Mouse (Mus musculus) limb, embryonic 13.5 days (tissue): ENCODE measurements around the gene Frmd6. TPM values are rescaled to one million over a fixed set of nuclear protein-coding genes. Genes with fewer than 3 reads are reported as not detected.

Experiments used
- ATAC-seq: fragments of 200-750 bp; cut with Nextera tagmentation; 2 replicates; pipeline ENCODE4 v1.8.0; 2017; ENCODE audit warnings: low read depth, moderate number of reproducible peaks, moderate TSS enrichment; ENCODE audit not compliant: low FRiP score
- H3K27ac ChIP-seq: fragments of 300-500 bp; sonication (generic); 2 replicates; pipeline ENCODE4 v1.5.1; 2015; ENCODE audit warnings: inconsistent platforms, mild to moderate bottlenecking, moderate library complexity
- H3K27me3 ChIP-seq: fragments of 300-500 bp; sonication (generic); 2 replicates; pipeline ENCODE4 v1.6.1; 2015; ENCODE audit warnings: mild to moderate bottlenecking, inconsistent platforms
- H3K36me3 ChIP-seq: fragments of 300-500 bp; sonication (generic); 2 replicates; pipeline ENCODE4 v1.6.1; 2015; ENCODE audit warnings: inconsistent platforms, mild to moderate bottlenecking, moderate library complexity
- H3K4me1 ChIP-seq: fragments of 300-500 bp; sonication (generic); 2 replicates; pipeline ENCODE4 v1.6.1; 2015; ENCODE audit warnings: inconsistent platforms
- H3K4me2 ChIP-seq: fragments of 300-500 bp; sonication (generic); replicated peaks from 2 replicates; pipeline ENCODE4 v1.6.1; 2015; ENCODE audit warnings: inconsistent platforms, mild to moderate bottlenecking, moderate library complexity
- H3K4me3 ChIP-seq: fragments of 300-500 bp; sonication (generic); 2 replicates; pipeline ENCODE4 v1.5.1; 2015; ENCODE audit warnings: moderate library complexity, mild to moderate bottlenecking, inconsistent platforms
- H3K9ac ChIP-seq: fragments of 300-500 bp; sonication (generic); 2 replicates; pipeline ENCODE4 v1.6.1; 2015; ENCODE audit warnings: mild to moderate bottlenecking, inconsistent platforms
- H3K9me3 ChIP-seq: fragments of 300-500 bp; sonication (generic); 2 replicates; pipeline ENCODE4 v1.6.1; 2016; ENCODE audit warnings: inconsistent platforms
- WGBS: fragments of 180-500 bp; shearing (Covaris S2); methylation state at CpG from one replicate; pipeline ENCODE4 v1.1.7; 2015; 5-methylcytosine and 5-hydroxymethylcytosine counted together
- polyA plus RNA-seq: library from polyadenylated mRNA; unstranded; fragments of >200 nt; fragmentation: Nextera tagmentation; extraction: Ambion mirVana; gene quantifications from 2 replicates; pipeline ENCODE4 v1.2.1, GENCODE M21; 2015

Gene Frmd6
- polyA plus RNA-seq, 1 experiment from 2014 or later, result 68.6 TPM

DNA sequence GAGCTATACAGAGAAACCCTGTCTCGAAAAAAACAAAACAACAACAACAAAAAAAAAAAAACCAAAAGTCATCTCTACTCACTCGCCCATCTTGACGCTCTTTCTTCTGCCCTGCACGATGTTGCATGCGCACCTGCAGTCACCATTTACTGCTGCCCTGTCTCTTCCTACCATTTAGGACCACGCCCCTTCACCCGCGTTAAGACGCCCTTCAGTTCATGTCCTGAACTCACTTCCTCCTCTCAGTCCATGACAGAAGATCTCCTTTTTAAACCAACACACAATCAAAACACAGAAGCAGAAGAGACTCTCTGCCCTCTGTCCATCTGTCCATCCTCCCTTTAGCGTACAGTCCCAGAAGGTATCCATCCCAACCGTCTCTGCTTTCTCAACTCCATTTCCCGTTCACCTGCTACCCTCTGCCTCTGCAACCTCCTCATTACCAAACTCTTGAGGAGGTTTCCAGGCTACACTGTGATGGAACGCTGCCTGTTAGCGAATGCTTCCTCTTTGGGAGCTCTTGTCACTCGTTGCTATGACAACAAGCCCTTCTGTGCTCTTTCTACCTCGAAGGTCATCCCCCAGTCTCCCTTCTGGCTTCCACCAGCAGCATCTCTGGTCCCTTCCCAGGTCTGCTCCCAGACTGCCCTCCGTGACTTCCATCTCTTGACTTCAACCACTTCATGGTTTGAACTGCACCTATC, 86.5 kb downstream of the Frmd6 start:
- no peaks in the 10 kb centered on the region for H3K9me3 ChIP-seq
- H3K9ac ChIP-seq, result no peak overlapping the region
- no peak for ATAC-seq
- no peaks in the 10 kb centered on the region for H3K36me3 ChIP-seq
- peaks cover 24% of the 10 kb centered on the region; the same call in 1 of the 2 replicates for H3K4me1 ChIP-seq
- H3K27me3 ChIP-seq, result 0 out of 2 replicates have a peak, but pooled peaks cover 3% of the 10 kb centered on the region
- H3K4me3 ChIP-seq, result no peak overlapping the region
- H3K4me2 ChIP-seq, result no peak overlapping the region
- no peak overlapping the region for H3K27ac ChIP-seq
- WGBS, result 76% methylated on average over 17 of the region's 17 CpGs

GRCm38 (mm10) chr12:70913429-70913828, 88.1 kb downstream of the Frmd6 start:
- Histone ChIP-seq H3K9ac (no peak overlapping the region), H3K9me3 (no peaks in the 10 kb centered on the region; the same call in 1 of the 2 replicates), H3K4me1 (peaks cover 14% of the 10 kb centered on the region; the same call in 1 of the 2 replicates), H3K4me2 (no peak overlapping the region), H3K27me3 (0 out of 2 replicates have a peak, but pooled peaks cover 3% of the 10 kb centered on the region), H3K27ac (no peak overlapping the region), H3K4me3 (no peak overlapping the region), H3K36me3 (no peaks in the 10 kb centered on the region)
- ATAC-seq, result no peak
- 55% methylated on average over 3 of the region's 3 CpGs for WGBS

GRCm38 (mm10) chr12:70914387-70914786, 89.1 kb downstream of the Frmd6 start:
- H3K4me3 ChIP-seq, result no peak overlapping the region
- WGBS, result 55% methylated on average over 11 of the region's 11 CpGs
- H3K9ac ChIP-seq, result no peak overlapping the region
- ATAC-seq, result no peak
- no peaks in the 10 kb centered on the region for H3K36me3 ChIP-seq
- H3K27ac ChIP-seq, result no peak overlapping the region
- peaks cover 13% of the 10 kb centered on the region; the same call in 1 of the 2 replicates for H3K4me1 ChIP-seq
- H3K27me3 ChIP-seq, result 0 out of 2 replicates have a peak, but pooled peaks cover 3% of the 10 kb centered on the region
- no peak overlapping the region for H3K4me2 ChIP-seq
- H3K9me3 ChIP-seq, result no peaks in the 10 kb centered on the region; the same call in 1 of the 2 replicates

GRCm38 (mm10) chr12:70929781-70930180, 104.5 kb downstream of the Frmd6 start:
- H3K4me1 ChIP-seq, result no peaks in the 10 kb centered on the region
- 84% methylated on average over 4 of the region's 4 CpGs for WGBS
- H3K27me3 ChIP-seq, result no peaks in the 10 kb centered on the region
- no peak overlapping the region for H3K4me2 ChIP-seq
- no peak overlapping the region for H3K9ac ChIP-seq
- ATAC-seq, result no peak
- no peaks in the 10 kb centered on the region for H3K9me3 ChIP-seq
- no peak overlapping the region for H3K4me3 ChIP-seq
- H3K27ac ChIP-seq, result no peak overlapping the region
- no peaks in the 10 kb centered on the region for H3K36me3 ChIP-seq

DNA sequence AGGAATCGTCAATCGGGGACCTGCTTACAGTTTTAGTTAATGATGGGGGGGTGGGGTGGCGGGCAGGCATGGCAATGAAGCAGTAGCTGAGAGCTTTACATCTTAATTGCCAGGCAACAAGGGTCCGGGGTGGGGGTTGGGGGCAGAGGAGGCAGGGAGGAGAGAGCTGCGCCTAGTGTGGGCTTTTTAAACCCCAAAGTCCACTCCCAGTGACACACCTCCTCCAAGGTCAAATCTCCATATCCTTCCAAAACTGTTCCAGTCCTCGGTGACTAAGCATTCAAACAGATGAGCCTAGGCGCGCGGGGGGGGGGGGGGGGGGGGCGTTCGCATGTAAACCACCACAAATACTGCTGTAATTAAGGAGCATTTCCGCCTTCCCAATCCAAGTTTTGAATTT, 111.8 kb downstream of the Frmd6 start:
- WGBS, result 34% methylated on average over 7 of the region's 12 CpGs
- peak; percentile 18; the same call in 1 of the 2 replicates for ATAC-seq
- Histone ChIP-seq H3K9ac (peak overlapping the region; percentile 93), H3K9me3 (no peaks in the 10 kb centered on the region), H3K27me3 (no peaks in the 10 kb centered on the region), H3K36me3 (peaks cover 12% of the 10 kb centered on the region), H3K4me2 (peak overlapping the region; percentile 71), H3K27ac (peak overlapping the region; percentile 91), H3K4me3 (peak overlapping the region; percentile 92), H3K4me1 (peaks cover 11% of the 10 kb centered on the region)

- peak within 1 kb of the TSS; percentile 91 for H3K27ac ChIP-seq
- peak within 1 kb of the TSS; percentile 92 for H3K4me3 ChIP-seq
- H3K36me3 ChIP-seq, result peaks cover 17% of the 10 kb centered on the region
- H3K9ac ChIP-seq, result peak within 1 kb of the TSS; percentile 93
- WGBS, result under 1% methylated on average over 59 of the region's 59 CpGs
- H3K9me3 ChIP-seq, result no peaks in the 10 kb centered on the region
- H3K27me3 ChIP-seq, result no peaks in the 10 kb centered on the region
- peak within 1 kb of the TSS; percentile 71 for H3K4me2 ChIP-seq
- H3K4me1 ChIP-seq, result peaks cover 11% of the 10 kb centered on the region
- ATAC-seq, result peak; percentile 97
Observed at GRCm38 (mm10) chr12:70937571-70938384, 112.5 kb downstream of the Frmd6 start, which contains the start of gene Actr10. TSS of gene Actr10 (plus strand) at chr12:70937857.

DNA sequence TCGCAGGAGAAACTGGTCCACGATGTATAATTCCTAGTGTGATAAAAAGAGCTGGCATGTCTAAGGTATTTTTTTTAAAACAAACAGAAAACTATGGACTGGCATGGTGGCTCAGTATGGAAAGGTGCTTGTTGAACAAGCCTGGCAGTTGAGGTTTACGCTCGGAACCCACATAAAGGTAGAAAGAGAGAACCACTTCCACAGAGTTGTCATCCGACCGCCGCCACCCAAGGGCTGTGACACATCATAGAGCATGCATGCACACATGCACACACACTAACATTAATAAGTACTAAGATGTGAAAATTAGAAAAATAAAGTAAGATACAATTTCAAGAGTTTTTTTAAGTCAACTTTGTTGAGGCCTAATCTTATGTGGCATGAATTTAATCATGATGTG, 115.5 kb downstream of the Frmd6 start:
- H3K27ac ChIP-seq, result no peak overlapping the region
- H3K36me3 ChIP-seq, result peaks cover 39% of the 10 kb centered on the region
- H3K4me2 ChIP-seq, result no peak overlapping the region
- H3K27me3 ChIP-seq, result no peaks in the 10 kb centered on the region
- H3K9ac ChIP-seq, result no peak overlapping the region
- H3K9me3 ChIP-seq, result no peaks in the 10 kb centered on the region
- ATAC-seq, result no peak
- no peak overlapping the region for H3K4me3 ChIP-seq
- H3K4me1 ChIP-seq, result peaks cover 11% of the 10 kb centered on the region
- WGBS, result 92% methylated on average over 7 of the region's 7 CpGs

- ATAC-seq, result no peak
- H3K36me3 ChIP-seq, result peaks cover 63% of the 10 kb centered on the region
- H3K27ac ChIP-seq, result no peak overlapping the region
- H3K4me2 ChIP-seq, result no peak overlapping the region
- no peak overlapping the region for H3K9ac ChIP-seq
- no peak overlapping the region for H3K4me3 ChIP-seq
- no peaks in the 10 kb centered on the region for H3K27me3 ChIP-seq
- 90% methylated on average over 5 of the region's 5 CpGs for WGBS
- H3K4me1 ChIP-seq, result peaks cover 6% of the 10 kb centered on the region
- no peaks in the 10 kb centered on the region for H3K9me3 ChIP-seq
Observed at GRCm38 (mm10) chr12:70944181-70944580, 118.9 kb downstream of the Frmd6 start.

DNA sequence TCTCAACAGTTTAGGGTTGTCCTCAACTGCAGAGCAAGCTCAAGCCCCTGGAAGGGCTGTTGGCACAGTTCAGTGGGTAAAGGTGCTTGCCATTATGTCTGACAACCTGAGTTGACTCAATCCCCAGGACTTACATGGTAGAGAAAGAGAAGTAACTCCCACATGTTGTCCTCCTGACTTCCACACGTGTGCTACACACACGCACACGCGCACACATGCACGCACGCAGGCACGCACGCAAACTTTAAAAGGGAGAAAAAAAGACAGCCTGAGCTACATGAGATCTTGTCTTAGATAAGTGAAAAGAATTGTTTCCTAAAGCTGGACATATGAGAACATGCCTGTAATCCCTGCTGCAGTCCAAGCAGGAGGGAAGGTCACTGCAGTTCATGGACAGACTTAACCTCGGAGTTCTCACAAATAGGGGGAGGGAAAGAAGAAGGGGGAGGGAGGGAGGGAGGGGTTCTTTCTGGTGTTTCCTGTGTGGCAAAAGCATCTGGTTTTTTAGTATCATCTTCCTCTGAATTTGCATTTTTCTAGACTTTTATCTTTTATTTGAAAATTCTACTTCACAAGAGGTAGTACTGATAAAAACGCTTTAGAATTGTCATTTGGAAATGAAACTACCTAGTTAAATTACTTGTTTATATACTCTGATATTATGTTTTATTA, 121.4 kb downstream of the Frmd6 start:
- ATAC-seq, result no peak
- H3K36me3 ChIP-seq, result peaks cover 69% of the 10 kb centered on the region
- no peaks in the 10 kb centered on the region for H3K27me3 ChIP-seq
- no peak overlapping the region for H3K9ac ChIP-seq
- H3K4me3 ChIP-seq, result no peak overlapping the region
- H3K27ac ChIP-seq, result no peak overlapping the region
- WGBS, result 92% methylated on average over 10 of the region's 10 CpGs
- H3K9me3 ChIP-seq, result no peaks in the 10 kb centered on the region
- no peaks in the 10 kb centered on the region for H3K4me1 ChIP-seq
- H3K4me2 ChIP-seq, result no peak overlapping the region
